Mouse (Mus musculus): ENCODE results near the gene Vmn1r67.

Gene Vmn1r67

GRCm38 (mm10) chr7:10443031-10443430 lies at the start of gene Vmn1r67:
Gene Vmn1r67, plus strand, starts transcription at chr7:10443331.
- no peak for DNase-seq (ENCODE audit: extremely low spot score)

- no peak for DNase-seq (ENCODE audit: extremely low spot score)
These were observed 15.0 kb downstream of the Vmn1r67 start for GRCm38 (mm10) chr7:10458166-10458565.

GRCm38 (mm10) chr7:10479813-10480212 lies 36.7 kb downstream of the Vmn1r67 start:
- no peak for DNase-seq (ENCODE audit: extremely low spot score)

- no peak for DNase-seq (ENCODE audit: extremely low spot score)
These were observed 37.6 kb downstream of the Vmn1r67 start for GRCm38 (mm10) chr7:10480588-10481233.

GRCm38 (mm10) chr7:10494786-10495521 lies 51.8 kb downstream of the Vmn1r67 start, which contains the start of gene Zik1:
Gene Zik1, minus strand, starts transcription at chr7:10495394.
- peak; percentile 82 for DNase-seq (ENCODE audit: extremely low spot score)

GRCm38 (mm10) chr7:10495578-10495977 lies 52.4 kb downstream of the Vmn1r67 start:
- DNase-seq (ENCODE audit: extremely low spot score): no peak

Data from embryo, embryonic 9.5 days (tissue).